Mouse (Mus musculus): ENCODE data around the gene Mmp23.
A peak's percentile ranks its signal among the peaks of the same experiment; 100 is the strongest.

The Mmp23 gene

DNA sequence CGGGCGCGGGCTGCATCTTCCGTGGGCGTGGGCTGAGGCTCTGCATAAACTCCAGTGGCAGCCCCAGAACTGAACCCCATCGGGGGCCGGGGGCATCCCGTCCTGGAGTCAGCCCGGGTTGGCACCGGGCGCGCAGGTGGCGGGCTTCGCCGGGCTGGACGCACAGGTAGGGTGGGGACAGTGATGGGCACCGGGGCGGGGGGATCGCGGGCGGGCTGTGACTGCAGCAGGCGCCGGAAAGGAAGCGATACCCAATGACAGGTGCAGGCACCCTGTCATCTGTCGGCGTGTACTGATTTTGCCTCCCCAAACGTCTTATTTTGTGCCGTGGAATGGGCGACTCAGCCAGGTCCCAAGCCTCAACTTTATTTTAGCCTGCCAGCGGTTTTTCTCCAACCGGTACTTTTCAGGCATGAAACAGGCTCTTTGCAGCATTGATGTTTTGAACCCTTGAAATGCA, 51.2 kb downstream of the Mmp23 start:
- DNase-seq (ENCODE audit: low spot score in 2 of 2), result no peak

- DNase-seq (ENCODE audit: low spot score in 2 of 2), result peak; percentile 89 to 95
Observed at GRCm38 (mm10) chr4:155601091-155601996, 51.8 kb downstream of the Mmp23 start, which contains the start of gene Slc35e2. TSS of gene Slc35e2 (plus strand) at chr4:155601416.
